Mouse (Mus musculus) CH12.LX (cell line): Measurements from ENCODE around the gene Cnpy4. TPM values are rescaled to one million over a fixed set of nuclear protein-coding genes. Genes with fewer than 3 reads are reported as not detected.

Experiments used
- DNase-seq: peaks from one replicate; pipeline ENCODE4 v3.0.0-alpha.2; 2013; ENCODE audit errors: extremely low read depth
- H3K27ac ChIP-seq: 2 replicates; pipeline ENCODE4 v1.5.1; 2012; ENCODE audit warnings: low read depth, mild to moderate bottlenecking, control low read depth, moderate library complexity; ENCODE audit not compliant: insufficient read depth
- H3K27me3 ChIP-seq: replicated peaks from 2 replicates; pipeline ENCODE3; 2012; ENCODE audit warnings: inconsistent platforms
- H3K36me3 ChIP-seq, 2 experiments: replicated peaks in 1 of 2; 2 replicates each; pipeline versions ENCODE3 to v1.6.1; 2012; ENCODE audit warnings: inconsistent platforms in 1 of 2, low read length in 1 of 2, mild to moderate bottlenecking in 1 of 2, mixed read lengths in 1 of 2, moderate library complexity in 1 of 2; ENCODE audit not compliant: control insufficient read depth in 1 of 2, insufficient read depth in 1 of 2
- H3K4me1 ChIP-seq, 2 experiments: 2 replicates each; pipeline ENCODE4 v1.6.1; 2012; ENCODE audit warnings: inconsistent platforms in 1 of 2, moderate library complexity in 1 of 2; ENCODE audit not compliant: insufficient read depth in 2 of 2, control insufficient read depth in 1 of 2
- H3K4me2 ChIP-seq: 2 replicates; pipeline ENCODE4 v1.6.1; 2012; ENCODE audit warnings: low read depth, mild to moderate bottlenecking, control low read depth; ENCODE audit not compliant: poor library complexity, insufficient read depth, severe bottlenecking
- H3K4me3 ChIP-seq, 3 experiments: fragments of 150-350 bp in 1 of 3; sonication (generic) in 1 of 3; replicated peaks in 1 of 3; 2 replicates each; pipeline versions ENCODE3 to v1.5.1; 2011 to 2012; ENCODE audit warnings: low read depth in 2 of 3, low read length in 2 of 3, mild to moderate bottlenecking in 2 of 3, moderate library complexity in 2 of 3, control low read depth in 1 of 3, improper control_type of control experiment in 1 of 3, inconsistent platforms in 1 of 3, mixed read lengths in 1 of 3; ENCODE audit not compliant: poor library complexity in 1 of 3
- H3K79me2 ChIP-seq: replicated peaks from 2 replicates; pipeline ENCODE4 v1.6.1; 2012; ENCODE audit warnings: mild to moderate bottlenecking, moderate library complexity; ENCODE audit not compliant: control insufficient read depth, poor library complexity, insufficient read depth, severe bottlenecking; ENCODE audit errors: extremely low read depth
- H3K9ac ChIP-seq: 2 replicates; pipeline ENCODE4 v1.6.1; 2012; ENCODE audit warnings: low read depth, mild to moderate bottlenecking, control low read depth, moderate library complexity; ENCODE audit not compliant: insufficient read depth
- H3K9me3 ChIP-seq: replicated peaks from 2 replicates; pipeline ENCODE3; 2012; ENCODE audit warnings: low read length, inconsistent platforms, mixed read lengths
- CTCF ChIP-seq, 2 experiments: IDR thresholded peaks in 1 of 2; conservative IDR thresholded peaks in 1 of 2; 2 replicates each; pipeline ENCODE4 v1.5.1; 2011 to 2012; ENCODE audit warnings: low read depth in 2 of 2, low read length in 2 of 2, improper control_type of control experiment in 1 of 2, inconsistent platforms in 1 of 2, mild to moderate bottlenecking in 1 of 2, moderate library complexity in 1 of 2
- EP300 ChIP-seq: IDR thresholded peaks from 2 replicates; pipeline ENCODE4 v1.6.1; 2011; ENCODE audit warnings: low read length, improper control_type of control experiment
- ETS1 ChIP-seq: conservative IDR thresholded peaks from 2 replicates; pipeline ENCODE4 v1.6.1; 2012; ENCODE audit warnings: low read depth, mild to moderate bottlenecking, inconsistent platforms, low read length, improper control_type of control experiment, moderate library complexity
- HCFC1 ChIP-seq: IDR thresholded peaks from 2 replicates; pipeline ENCODE4 v1.6.1; 2012; ENCODE audit warnings: low read depth, mild to moderate bottlenecking, inconsistent platforms, low read length, improper control_type of control experiment
- IRF4 ChIP-seq: IDR thresholded peaks from 2 replicates; pipeline ENCODE4 v1.6.1; 2014; ENCODE audit warnings: low read depth, mild to moderate bottlenecking, inconsistent platforms, low read length, improper control_type of control experiment
- JUN ChIP-seq: IDR thresholded peaks from 2 replicates; pipeline ENCODE4 v1.6.1; 2011; ENCODE audit warnings: low read depth, mild to moderate bottlenecking, low read length, improper control_type of control experiment, moderate library complexity; ENCODE audit not compliant: insufficient read depth
- JUND ChIP-seq: conservative IDR thresholded peaks from 2 replicates; pipeline ENCODE4 v1.6.1; 2011; ENCODE audit warnings: low read depth, low read length, improper control_type of control experiment
- KAT2A ChIP-seq: IDR thresholded peaks from 2 replicates; pipeline ENCODE4 v1.6.1; 2012; ENCODE audit warnings: low read length, improper control_type of control experiment, inconsistent platforms; ENCODE audit not compliant: insufficient replicate concordance
- MAFK ChIP-seq: IDR thresholded peaks from 2 replicates; pipeline ENCODE4 v1.6.1; 2011; ENCODE audit warnings: low read length, improper control_type of control experiment; ENCODE audit not compliant: insufficient replicate concordance
- MAX ChIP-seq: IDR thresholded peaks from 2 replicates; pipeline ENCODE4 v1.6.1; 2011; ENCODE audit warnings: low read length, improper control_type of control experiment
- MAZ ChIP-seq: IDR thresholded peaks from 2 replicates; pipeline ENCODE4 v1.6.1; 2012; ENCODE audit warnings: low read depth, mild to moderate bottlenecking, inconsistent platforms, low read length, improper control_type of control experiment, moderate library complexity
- MYC ChIP-seq: IDR thresholded peaks from 2 replicates; pipeline ENCODE4 v1.6.1; 2011; ENCODE audit warnings: low read depth, mild to moderate bottlenecking, improper control_type of control experiment, low read length
- NELFE ChIP-seq: IDR thresholded peaks from 2 replicates; pipeline ENCODE4 v1.6.1; 2011; ENCODE audit warnings: low read depth, low read length, improper control_type of control experiment
- PAX5 ChIP-seq: IDR thresholded peaks from 2 replicates; pipeline ENCODE4 v1.6.1; 2012; ENCODE audit warnings: low read length, inconsistent platforms, mixed read lengths
- POLR2A ChIP-seq: IDR thresholded peaks from 2 replicates; pipeline ENCODE4 v1.6.1; 2011; ENCODE audit warnings: low read depth, mild to moderate bottlenecking, improper control_type of control experiment, low read length
- RAD21 ChIP-seq: IDR thresholded peaks from 2 replicates; pipeline ENCODE4 v1.6.1; 2011; ENCODE audit warnings: low read depth, mild to moderate bottlenecking, low read length, improper control_type of control experiment, moderate library complexity
- RCOR1 ChIP-seq: conservative IDR thresholded peaks from 2 replicates; pipeline ENCODE4 v1.6.1; 2012; ENCODE audit warnings: low read depth, mild to moderate bottlenecking, inconsistent platforms, low read length, improper control_type of control experiment
- SMC3 ChIP-seq: IDR thresholded peaks from 2 replicates; pipeline ENCODE4 v1.6.1; 2011; ENCODE audit warnings: low read depth, low read length, improper control_type of control experiment
- TBP ChIP-seq: conservative IDR thresholded peaks from 2 replicates; pipeline ENCODE4 v1.6.1; 2011; ENCODE audit warnings: low read depth, low read length, improper control_type of control experiment
- UBTF ChIP-seq: IDR thresholded peaks from 2 replicates; pipeline ENCODE4 v1.6.1; 2012; ENCODE audit warnings: low read depth, mild to moderate bottlenecking, inconsistent platforms, low read length, improper control_type of control experiment, moderate library complexity
- USF2 ChIP-seq: conservative IDR thresholded peaks from 2 replicates; pipeline ENCODE4 v1.6.1; 2011; ENCODE audit warnings: low read depth, low read length, improper control_type of control experiment
- ZKSCAN1 ChIP-seq: IDR thresholded peaks from 2 replicates; pipeline ENCODE4 v1.6.1; 2012; ENCODE audit warnings: low read depth, inconsistent platforms, low read length, improper control_type of control experiment, borderline replicate concordance
- ZMIZ1 ChIP-seq: IDR thresholded peaks from 2 replicates; pipeline ENCODE4 v1.6.1; 2012; ENCODE audit warnings: low read depth, mild to moderate bottlenecking, inconsistent platforms, low read length, improper control_type of control experiment
- dilution Hi-C: fragments of 300-500 bp; cut with MboI; formaldehyde crosslinking; loops from 2 replicates; pipeline ENCODE4 v1.14.3; 2020; ENCODE audit warnings: low sequenced_read_pairs; ENCODE audit not compliant: extremely low pct_unique_long_range_greater_than_20kb, extremely low pct_ligation_motif_present
- in situ Hi-C: fragments of 300-500 bp; cut with MboI; formaldehyde crosslinking; loops from 3 replicates; pipeline ENCODE4 v1.14.3; 2019; ENCODE audit warnings: low sequenced_read_pairs, low pct_ligation_motif_present, low pct_unique_long_range_greater_than_20kb, mixed read lengths
- polyA plus RNA-seq: library from polyadenylated mRNA; unstranded; fragments of >175 nt; gene quantifications from 2 replicates; pipeline ENCODE4 v1.2.1, GENCODE M21; 2012; ENCODE audit warnings: low read depth; ENCODE audit not compliant: insufficient read length
- total RNA-seq, 2 experiments: library from RNA; depleted of rRNA; stranded (reverse); fragments of 300-350 nt in 1 of 2; fragments of >200 nt in 1 of 2; gene quantifications; 2 replicates each; pipeline ENCODE4 v1.2.3; 2012 to 2014

Cnpy4 gene
- total and polyA plus RNA-seq, 3 experiments, result 19.2 to 24.9 (median 21.6) TPM

DNA sequence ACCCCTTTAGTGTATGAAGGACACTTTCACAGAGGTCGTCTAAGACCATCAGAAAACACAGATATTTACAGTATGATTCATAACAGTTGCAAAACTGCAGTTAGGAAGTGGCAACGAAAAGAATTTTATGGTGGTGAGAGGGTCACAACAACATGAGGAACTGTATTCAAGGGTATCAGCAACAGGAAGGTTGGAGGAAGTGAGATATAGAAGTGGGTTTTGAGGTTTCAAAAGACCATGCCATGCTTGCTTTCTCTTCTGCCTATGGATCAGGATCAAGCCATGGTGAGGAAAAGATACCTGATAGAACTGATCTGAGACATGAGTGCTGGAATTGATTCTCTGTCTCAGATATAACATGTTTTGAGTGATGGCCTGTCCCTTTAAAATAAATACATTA is 40.1 kb downstream of the Cnpy4 start:
- Histone ChIP-seq H3K79me2 (no peaks in the 10 kb centered on the region), H3K9me3 (no peaks in the 10 kb centered on the region), H3K27me3 (no peaks in the 10 kb centered on the region), H3K27ac (no peak overlapping the region), H3K4me1 (peaks cover 0 to 5% of the 10 kb centered on the region in 2 experiments; a peak in 2 of 4 replicates), H3K9ac (no peak overlapping the region), H3K4me2 (no peak overlapping the region), H3K36me3 (no peaks in the 10 kb centered on the region), H3K4me3 (no peak overlapping the region)
- dilution Hi-C loops (no loop called here), in situ Hi-C loops (loop anchor here (25.0 kb wide), 1 partner anchor 435 kb away; no protein-coding TSS in a partner anchor)
- peak; percentile 18 for DNase-seq
- TF ChIP-seq ZKSCAN1 (no peak), EP300 (0 out of 2 replicates have a peak, but pooled peaks have one; percentile 42), IRF4 (0 out of 2 replicates have a peak, but pooled peaks have one; percentile 10)

- Histone ChIP-seq H3K27ac (no peak overlapping the region), H3K9ac (no peak overlapping the region), H3K4me2 (no peak overlapping the region), H3K4me3 (no peak overlapping the region), H3K4me1 (peaks cover 0 to 5% of the 10 kb centered on the region in 2 experiments; a peak in 2 of 4 replicates), H3K9me3 (no peaks in the 10 kb centered on the region), H3K36me3 (no peaks in the 10 kb centered on the region), H3K27me3 (no peaks in the 10 kb centered on the region)
- in situ Hi-C loops, result loop anchor here (25.0 kb wide), 1 partner anchor 434 kb away; no protein-coding TSS in a partner anchor
- TF ChIP-seq NELFE (no peak), ZMIZ1 (no peak), IRF4 (no peak), RAD21 (peak; percentile 14), CTCF (conservative IDR thresholded peaks at IDR 0.05 in 1 of 2, IDR thresholded peaks at IDR 0.05 in 1 of 2; ENCODE audit: low read depth in 2 of 2, low read length in 2 of 2) (peak; percentile 48 to 63; a peak in 3 of 4 replicates), SMC3 (peak; percentile 47)
- TF ChIP-seq, all 38 proteins: peak for 3
- no peaks in the 10 kb centered on the region for H3K79me2 ChIP-seq
- DNase-seq, result peak; percentile 28
- dilution Hi-C loops, result no loop called here
Observed at GRCm38 (mm10) chr5:138228026-138228425, 40.7 kb downstream of the Cnpy4 start.

- dilution Hi-C loops, result no loop called here
- no peak for TF ChIP-seq MAFK
- TF ChIP-seq RAD21, result no peak
- no peak for TF ChIP-seq KAT2A
- no peak for TF ChIP-seq JUND
- no peak for TF ChIP-seq POLR2A
- no peak for TF ChIP-seq MAZ
- TF ChIP-seq HCFC1, result no peak
- no peak for TF ChIP-seq EP300
- TF ChIP-seq TBP, result no peak
- TF ChIP-seq USF2, result no peak
- no peak for TF ChIP-seq ETS1
- no peak for TF ChIP-seq SMC3
- no peak for TF ChIP-seq RCOR1
- no peak for TF ChIP-seq UBTF
- TF ChIP-seq JUN, result no peak
- TF ChIP-seq MYC, result no peak
- TF ChIP-seq MAX, result no peak
- TF ChIP-seq ZMIZ1, result no peak
- TF ChIP-seq PAX5, result no peak
- TF ChIP-seq, all 38 proteins: peak for 0
- no peak overlapping the region for H3K27ac ChIP-seq
- no peak overlapping the region for H3K9ac ChIP-seq
- no peaks in the 10 kb centered on the region for H3K36me3 ChIP-seq
- H3K27me3 ChIP-seq, result no peaks in the 10 kb centered on the region
- no peak for DNase-seq
- peaks cover 0 to 5% of the 10 kb centered on the region in 2 experiments; a peak in 2 of 4 replicates for H3K4me1 ChIP-seq
- in situ Hi-C loops, result loop anchor here (25.0 kb wide), 1 partner anchor 433 kb away; no protein-coding TSS in a partner anchor
- H3K79me2 ChIP-seq, result no peaks in the 10 kb centered on the region
- no peaks in the 10 kb centered on the region for H3K9me3 ChIP-seq
- H3K4me3 ChIP-seq, result no peak overlapping the region
- no peak overlapping the region for H3K4me2 ChIP-seq
Observed at GRCm38 (mm10) chr5:138229511-138229910, 42.2 kb downstream of the Cnpy4 start.
